Mouse (Mus musculus) embryonic facial prominence, embryonic 11.5 days (tissue): ENCODE data around the gene Tas1r1. TPM values are rescaled to one million over a fixed set of nuclear protein-coding genes. Genes with fewer than 3 reads are reported as not detected.
A peak's percentile ranks its signal among the peaks of the same experiment; 100 is the strongest.
"Not testable (repeated sequence)": the region's sequence is repeated elsewhere in the genome, so short reads cannot be mapped to it uniquely, and the experiment has no call there.

Experiments
- ATAC-seq: fragments of 200-750 bp; cut with Nextera tagmentation; replicated peaks from 2 replicates; pipeline ENCODE4 v1.8.0; 2017; ENCODE audit warnings: low read depth; ENCODE audit not compliant: insufficient number of reproducible peaks, low FRiP score, low TSS enrichment
- DNase-seq: peaks from one replicate; pipeline ENCODE4 v3.0.0-alpha.2; 2015; ENCODE audit warnings: low spot score
- H3K27ac ChIP-seq: fragments of 300-500 bp; sonication (generic); replicated peaks from 2 replicates; pipeline ENCODE4 v1.5.1; 2014; ENCODE audit warnings: mild to moderate bottlenecking, low read depth, low read length, control low read depth
- H3K27me3 ChIP-seq: fragments of 300-500 bp; sonication (generic); 2 replicates; pipeline ENCODE4 v1.6.1; 2014; ENCODE audit warnings: mild to moderate bottlenecking, low read length, moderate library complexity, mixed read lengths; ENCODE audit not compliant: control insufficient read depth, insufficient read depth
- H3K36me3 ChIP-seq: fragments of 300-500 bp; sonication (generic); replicated peaks from 2 replicates; pipeline ENCODE4 v1.6.1; 2014; ENCODE audit warnings: low read depth, mild to moderate bottlenecking, low read length, moderate library complexity, mixed read lengths; ENCODE audit not compliant: control insufficient read depth, insufficient read depth
- H3K4me1 ChIP-seq: fragments of 300-500 bp; sonication (generic); 2 replicates; pipeline ENCODE4 v1.6.1; 2014; ENCODE audit warnings: low read length, mixed read lengths; ENCODE audit not compliant: control insufficient read depth, insufficient read depth
- H3K4me2 ChIP-seq: fragments of 300-500 bp; sonication (generic); 2 replicates; pipeline ENCODE4 v1.6.1; 2014; ENCODE audit warnings: low read depth, mild to moderate bottlenecking, control low read depth, low read length, moderate library complexity
- H3K4me3 ChIP-seq: fragments of 300-500 bp; sonication (generic); 2 replicates; pipeline ENCODE4 v1.5.1; 2014; ENCODE audit warnings: low read depth, low read length, control low read depth
- H3K9ac ChIP-seq: fragments of 300-500 bp; sonication (generic); replicated peaks from 2 replicates; pipeline ENCODE4 v1.6.1; 2014; ENCODE audit warnings: mild to moderate bottlenecking, control low read depth, low read length
- H3K9me3 ChIP-seq: fragments of 300-500 bp; sonication (generic); replicated peaks from 2 replicates; pipeline ENCODE4 v1.6.1; 2016; ENCODE audit warnings: mild to moderate bottlenecking, low read length, inconsistent platforms, mixed read lengths; ENCODE audit not compliant: control insufficient read depth
- WGBS: fragments of 180-500 bp; shearing (Covaris S2); extraction: QIAGEN DNeasy Blood & Tissue Kit; methylation state at CpG from one replicate; pipeline ENCODE4 v1.1.7; 2014; 5-methylcytosine and 5-hydroxymethylcytosine counted together
- polyA plus RNA-seq: library from polyadenylated mRNA; unstranded; fragments of >200 nt; fragmentation: Nextera tagmentation; extraction: Ambion mirVana; gene quantifications from 2 replicates; pipeline ENCODE4 v1.2.1, GENCODE M21; 2014

The Tas1r1 gene
- polyA plus RNA-seq, 1 experiment from 2014 or later, result 0.55 TPM

DNA sequence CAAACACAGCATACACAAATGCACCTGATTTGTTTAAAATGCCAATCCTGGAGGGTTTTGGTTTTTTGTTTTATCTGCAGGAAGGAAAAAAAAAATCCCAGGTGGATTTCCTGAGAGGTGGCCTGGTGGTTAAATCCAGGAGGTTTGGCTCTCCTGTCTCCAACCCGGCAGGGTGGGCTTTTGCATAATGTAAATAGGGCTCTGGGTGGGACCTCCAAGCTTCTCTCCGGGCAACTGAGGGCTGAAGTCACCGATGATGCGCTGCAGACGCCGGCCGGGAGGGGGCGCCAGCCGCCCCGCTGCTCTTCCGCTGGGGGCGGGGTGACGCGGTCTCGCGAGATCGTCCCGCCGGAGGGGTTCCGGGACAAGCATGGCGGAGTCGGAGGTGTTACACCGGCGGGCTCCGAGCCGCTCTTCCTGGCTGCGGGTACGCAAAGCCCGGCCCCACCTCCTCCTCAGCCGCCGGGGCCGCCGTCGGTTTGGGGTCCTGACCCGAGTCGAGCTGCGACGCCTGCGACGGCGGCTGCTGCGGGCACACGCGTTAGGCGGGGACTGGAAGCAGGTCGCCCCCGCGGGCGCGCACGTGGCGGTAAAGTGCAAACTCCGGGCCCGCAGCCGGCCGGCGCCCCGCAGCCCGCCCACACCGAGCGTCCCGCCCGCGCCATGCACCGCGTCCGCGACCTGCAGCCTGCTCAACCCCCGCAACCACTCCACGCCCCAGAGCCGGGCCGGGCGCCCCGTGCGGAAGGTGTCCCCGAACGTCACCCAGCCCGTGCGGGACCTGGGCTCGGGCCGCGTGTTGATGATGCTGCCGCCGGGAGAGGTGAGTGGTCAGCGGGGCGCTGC, 840 bp upstream of the Tas1r1 start, which contains the start of gene Nol9:
Gene Nol9, plus strand, starts transcription at position 337 of the 846 bp plus-strand sequence.
- ATAC-seq (peak; percentile 80), DNase-seq (peak; percentile 93)
- H3K9ac ChIP-seq, result peak within 1 kb of the TSS; percentile 86
- no peaks in the 10 kb centered on the region for H3K4me1 ChIP-seq
- no peak within 1 kb of the TSS for H3K27ac ChIP-seq
- WGBS, result under 1% methylated on average over 84 of the region's 86 CpGs
- H3K9me3 ChIP-seq, result no peaks in the 10 kb centered on the region
- peak within 1 kb of the TSS; percentile 61 for H3K4me2 ChIP-seq
- peaks cover 24% of the 10 kb centered on the region for H3K36me3 ChIP-seq
- H3K4me3 ChIP-seq, result peak within 1 kb of the TSS; percentile 98
- H3K27me3 ChIP-seq, result no peaks in the 10 kb centered on the region

DNA sequence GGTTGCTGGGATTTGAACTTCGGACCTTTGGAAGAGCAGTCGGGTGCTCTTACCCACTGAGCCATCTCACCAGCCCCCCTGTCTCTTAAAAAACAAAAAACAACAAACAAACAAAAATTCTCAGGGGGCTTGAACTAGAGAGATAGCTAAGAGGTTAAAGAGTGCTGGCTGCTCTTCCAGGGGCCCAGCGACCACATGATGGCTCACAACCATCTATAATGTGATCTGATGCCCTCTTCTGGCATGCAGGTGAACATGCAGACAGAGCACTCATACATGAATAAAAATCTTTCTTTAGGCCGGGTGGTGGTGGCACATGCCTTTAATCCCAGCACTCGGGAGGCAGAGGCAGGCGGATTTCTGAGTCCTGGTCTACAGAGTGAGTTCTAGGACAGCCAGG, 1.9 kb downstream of the Tas1r1 start:
- ATAC-seq, H3K36me3 ChIP-seq, H3K9ac ChIP-seq, H3K27me3 ChIP-seq, H3K4me2 ChIP-seq, H3K4me3 ChIP-seq, H3K4me1 ChIP-seq, H3K27ac ChIP-seq, DNase-seq, H3K9me3 ChIP-seq: not testable (repeated sequence)
- 91% methylated on average over 6 of the region's 6 CpGs for WGBS

DNA sequence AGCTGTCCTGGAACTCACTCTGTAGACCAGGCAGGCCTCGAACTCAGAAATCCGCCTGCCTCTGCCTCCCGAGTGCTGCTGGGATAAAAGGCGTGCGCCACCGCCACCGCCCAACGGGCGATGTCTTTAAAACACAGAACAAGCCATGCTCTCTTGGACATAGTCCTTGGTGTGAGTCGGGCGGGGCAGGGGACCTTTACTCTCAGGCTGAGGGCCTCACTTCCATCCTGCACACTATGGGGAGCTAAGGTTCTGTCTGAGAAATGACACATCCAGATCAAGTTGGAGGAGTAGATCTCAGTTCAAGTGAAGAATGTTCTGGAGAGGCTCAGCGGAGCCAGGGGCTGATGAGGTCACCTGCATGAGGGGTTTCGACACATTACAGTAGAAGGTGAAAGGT, 5.4 kb downstream of the Tas1r1 start:
- WGBS, result 85% methylated on average over 13 of the region's 13 CpGs
- H3K9ac ChIP-seq, result no peak overlapping the region
- peaks cover 3% of the 10 kb centered on the region for H3K4me1 ChIP-seq
- H3K9me3 ChIP-seq, result no peaks in the 10 kb centered on the region
- H3K27me3 ChIP-seq, result no peaks in the 10 kb centered on the region
- DNase-seq, result no peak
- H3K4me3 ChIP-seq, result no peak overlapping the region
- no peak overlapping the region for H3K27ac ChIP-seq
- no peak for ATAC-seq
- H3K4me2 ChIP-seq, result no peak overlapping the region
- no peaks in the 10 kb centered on the region for H3K36me3 ChIP-seq

DNA sequence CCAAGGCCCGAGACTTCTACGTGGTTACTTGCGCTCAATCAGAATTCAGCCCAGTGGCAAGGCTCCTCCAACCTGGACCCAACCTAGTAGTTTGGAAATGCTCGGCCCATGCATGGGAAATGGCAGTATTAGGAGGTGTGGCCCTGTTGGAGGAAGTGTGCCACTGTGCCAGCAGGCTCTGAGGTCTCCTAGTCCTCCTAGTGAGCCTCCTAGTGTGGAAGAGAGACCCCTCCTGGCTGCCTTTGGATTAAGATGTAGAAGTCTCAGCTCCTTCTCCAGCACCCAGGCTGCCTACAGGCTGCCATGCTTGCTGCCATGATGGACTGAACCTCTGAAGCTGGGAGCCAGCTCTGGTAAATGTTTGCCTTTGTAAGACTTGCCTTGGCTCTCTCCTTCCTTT, 8.4 kb downstream of the Tas1r1 start:
- Histone ChIP-seq H3K27ac (no peak overlapping the region), H3K4me3 (no peak overlapping the region), H3K27me3 (no peaks in the 10 kb centered on the region), H3K9ac (no peak overlapping the region), H3K36me3 (no peaks in the 10 kb centered on the region), H3K4me1 (peaks cover 9% of the 10 kb centered on the region), H3K9me3 (no peaks in the 10 kb centered on the region), H3K4me2 (no peak overlapping the region)
- DNase-seq (no peak), ATAC-seq (no peak)
- 79% methylated on average over 4 of the region's 4 CpGs for WGBS

DNA sequence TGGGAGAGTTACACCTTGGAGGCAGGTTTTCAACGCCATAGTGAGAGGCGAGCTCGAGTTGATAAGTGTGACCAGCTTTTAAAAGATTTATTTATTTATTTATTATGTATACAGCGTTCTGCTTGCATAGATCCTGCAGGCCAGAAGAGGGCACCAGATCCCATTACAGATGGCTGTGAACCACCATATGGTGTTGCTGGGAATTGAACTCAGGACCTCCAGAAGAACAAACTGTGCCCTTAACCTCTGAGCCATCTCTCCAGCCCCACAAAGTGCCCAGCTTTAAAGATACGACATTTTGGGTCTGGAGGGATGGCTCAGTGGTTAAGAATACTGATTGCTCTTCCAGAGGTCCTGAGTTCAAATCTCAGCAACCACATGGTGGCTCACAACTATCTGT, 9.3 kb downstream of the Tas1r1 start:
- DNase-seq (no peak), ATAC-seq (no peak)
- Histone ChIP-seq H3K9ac (no peak overlapping the region), H3K9me3 (no peaks in the 10 kb centered on the region), H3K4me2 (no peak overlapping the region), H3K27ac (no peak overlapping the region), H3K4me3 (no peak overlapping the region), H3K27me3 (no peaks in the 10 kb centered on the region), H3K4me1 (peaks cover 9% of the 10 kb centered on the region), H3K36me3 (no peaks in the 10 kb centered on the region)
- 44% methylated on average over 5 of the region's 5 CpGs for WGBS

DNA sequence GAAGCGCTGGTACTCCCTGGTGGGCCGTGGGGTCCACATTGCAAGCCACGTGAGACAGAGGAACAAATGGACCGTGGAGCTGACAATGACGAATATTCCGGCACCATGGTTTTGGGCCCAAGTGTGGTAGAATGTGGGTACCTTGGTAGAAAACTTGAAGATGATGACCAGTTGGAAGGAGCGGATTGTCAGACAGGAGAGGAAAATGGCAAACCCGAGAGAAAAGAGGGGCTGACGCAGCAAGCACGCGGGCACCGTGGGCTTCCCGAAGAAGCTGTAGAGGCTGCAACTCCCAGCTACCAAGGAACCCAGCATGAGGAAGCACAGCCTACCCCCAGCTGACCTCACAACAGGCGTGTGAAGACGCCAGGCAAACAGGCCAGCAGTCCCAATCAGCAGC, 9.9 kb downstream of the Tas1r1 start:
- no peaks in the 10 kb centered on the region for H3K9me3 ChIP-seq
- no peak for DNase-seq
- 68% methylated on average over 15 of the region's 15 CpGs for WGBS
- H3K36me3 ChIP-seq, result no peaks in the 10 kb centered on the region; the same call in 1 of the 2 replicates
- peak overlapping the region; percentile 79 for H3K4me2 ChIP-seq
- H3K4me1 ChIP-seq, result peaks cover 9% of the 10 kb centered on the region
- no peak for ATAC-seq
- H3K9ac ChIP-seq, result no peak overlapping the region; the same call in 1 of the 2 replicates
- no peaks in the 10 kb centered on the region for H3K27me3 ChIP-seq
- H3K4me3 ChIP-seq, result peak overlapping the region; percentile 61
- no peak overlapping the region for H3K27ac ChIP-seq

DNA sequence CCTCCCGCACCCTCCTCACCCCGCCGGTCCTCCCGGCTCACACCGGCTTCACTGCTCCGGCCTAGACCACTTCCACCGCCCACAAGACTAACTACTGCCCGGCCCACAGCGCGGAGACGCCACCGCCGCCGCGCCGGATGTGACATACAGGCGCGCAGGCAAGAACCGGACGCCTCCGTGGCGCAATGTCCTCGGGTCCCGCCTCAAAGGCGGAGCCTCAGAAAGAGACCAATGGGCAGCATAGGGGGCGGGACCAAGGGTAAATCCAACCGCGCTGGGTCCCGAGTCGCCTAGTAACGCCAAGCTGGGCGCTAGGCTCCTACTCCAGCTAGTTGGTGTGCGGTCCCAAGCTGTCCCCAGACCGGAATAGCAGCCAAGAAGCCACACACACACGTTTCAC, 10.8 kb downstream of the Tas1r1 start, which contains the start of gene Zbtb48:
Gene Zbtb48, minus strand, starts transcription at position 148 of the 400 bp plus-strand sequence.
- under 1% methylated on average over 33 of the region's 35 CpGs for WGBS
- Histone ChIP-seq H3K9ac (peak within 1 kb of the TSS; percentile 57), H3K4me3 (peak within 1 kb of the TSS; percentile 61), H3K9me3 (no peaks in the 10 kb centered on the region), H3K27me3 (no peaks in the 10 kb centered on the region), H3K27ac (no peak within 1 kb of the TSS), H3K36me3 (no peaks in the 10 kb centered on the region; the same call in none of the 2 replicates), H3K4me1 (peaks cover 9% of the 10 kb centered on the region), H3K4me2 (peak within 1 kb of the TSS; percentile 87)
- peak; percentile 99 for DNase-seq
- ATAC-seq, result peak; percentile 96
